Mouse (Mus musculus) C2C12 (cell line): ENCODE measurements around the gene 3110040M04Rik.

Source experiments
- CTCF ChIP-seq: IDR thresholded peaks from one replicate; pipeline ENCODE4 v1.5.1; 2011; ENCODE audit not compliant: control insufficient read depth, insufficient read depth, insufficient read length
- MYOD1 ChIP-seq: IDR thresholded peaks from one replicate; pipeline ENCODE4 v1.6.1; 2011; ENCODE audit warnings: low read depth; ENCODE audit not compliant: control insufficient read depth, insufficient read length
- USF1 ChIP-seq: IDR thresholded peaks from one replicate; pipeline ENCODE4 v1.6.1; 2011; ENCODE audit warnings: low read depth, mild to moderate bottlenecking, control low read depth, moderate library complexity

GRCm38 (mm10) chr1:151245846-151246245, 41.9 kb downstream of the 3110040M04Rik start:
- TF ChIP-seq CTCF (no peak), USF1 (no peak), MYOD1 (no peak)
